Mouse (Mus musculus): ENCODE results near the gene Sox5. TPM values are rescaled to one million over a fixed set of nuclear protein-coding genes. Genes with fewer than 3 reads are reported as not detected.

Sox5 gene
- polyA plus RNA-seq, 1 experiment = 0.85 TPM

DNA sequence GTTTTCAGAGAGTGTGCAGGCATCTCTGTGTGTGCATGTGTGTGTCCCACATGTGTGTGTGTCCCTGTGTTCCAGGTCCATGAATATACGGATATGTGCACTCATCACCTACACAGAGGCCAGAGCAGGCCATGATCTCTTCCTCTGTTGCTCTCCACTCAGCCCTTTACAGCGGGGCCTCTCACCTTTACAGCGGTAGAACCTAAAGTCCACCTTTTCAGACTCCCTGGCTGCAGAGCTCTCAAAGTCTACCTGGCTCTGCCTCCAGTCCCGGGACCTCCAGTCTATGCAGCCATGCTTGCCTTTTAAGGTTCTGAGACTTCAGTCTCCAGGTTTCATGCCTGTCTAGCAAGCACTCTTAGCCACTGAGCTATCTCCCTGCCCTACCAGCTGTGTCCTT lies 26.5 kb downstream of the Sox5 start:
- no peaks in the 10 kb centered on the region for H3K36me3 ChIP-seq (ENCODE audit: control insufficient read depth, insufficient read depth, low read length)
- no peak overlapping the region for H3K4me3 ChIP-seq (ENCODE audit: low read depth, low read length)
- H3K27ac ChIP-seq (ENCODE audit: insufficient read depth, low read depth, low read length) = no peak overlapping the region
- 69% methylated on average over 4 of the region's 4 CpGs for WGBS
- TF ChIP-seq CTCF (IDR thresholded peaks at IDR 0.05; ENCODE audit: extremely low read depth, insufficient read length, insufficient replicate concordance, low read depth, low read length) (no peak), POLR2A (IDR thresholded peaks at IDR 0.05; ENCODE audit: low read depth, low read length) (no peak)
- no peaks in the 10 kb centered on the region; the same call in 1 of the 2 replicates for H3K27me3 ChIP-seq (ENCODE audit: control insufficient read depth, insufficient read depth, low read length)
- H3K4me1 ChIP-seq (ENCODE audit: control insufficient read depth, insufficient read depth, insufficient read length, low read length) = peaks cover 5% of the 10 kb centered on the region; the same call in 1 of the 2 replicates

DNA sequence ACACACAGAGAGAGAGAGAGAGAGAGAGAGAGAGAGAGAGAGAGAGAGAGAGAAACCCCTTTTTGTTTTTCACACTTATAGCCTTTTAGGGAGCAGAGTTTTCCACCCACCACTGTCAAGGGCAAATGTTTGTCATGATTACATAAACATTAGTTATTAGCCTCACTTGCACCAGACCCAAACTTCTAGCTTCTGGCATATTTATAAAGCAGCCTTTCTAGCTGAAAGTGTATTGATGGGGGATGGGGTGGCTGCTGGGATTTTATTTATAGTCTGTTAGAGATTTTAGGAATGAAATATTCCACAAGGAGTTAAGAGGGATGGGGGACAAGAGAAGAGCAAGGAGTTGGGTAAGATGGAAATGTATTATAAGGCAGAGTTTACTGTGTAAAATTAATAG lies 27.4 kb downstream of the Sox5 start:
- TF ChIP-seq CTCF (IDR thresholded peaks at IDR 0.05; ENCODE audit: extremely low read depth, insufficient read length, insufficient replicate concordance, low read depth, low read length) (no peak), POLR2A (IDR thresholded peaks at IDR 0.05; ENCODE audit: low read depth, low read length) (no peak)
- Histone ChIP-seq H3K4me3 (ENCODE audit: low read depth, low read length) (no peak overlapping the region), H3K36me3 (ENCODE audit: control insufficient read depth, insufficient read depth, low read length) (no peaks in the 10 kb centered on the region), H3K4me1 (ENCODE audit: control insufficient read depth, insufficient read depth, insufficient read length, low read length) (peaks cover 3% of the 10 kb centered on the region; the same call in 1 of the 2 replicates), H3K27ac (ENCODE audit: insufficient read depth, low read depth, low read length) (no peak overlapping the region), H3K27me3 (ENCODE audit: control insufficient read depth, insufficient read depth, low read length) (no peaks in the 10 kb centered on the region; the same call in 1 of the 2 replicates)

DNA sequence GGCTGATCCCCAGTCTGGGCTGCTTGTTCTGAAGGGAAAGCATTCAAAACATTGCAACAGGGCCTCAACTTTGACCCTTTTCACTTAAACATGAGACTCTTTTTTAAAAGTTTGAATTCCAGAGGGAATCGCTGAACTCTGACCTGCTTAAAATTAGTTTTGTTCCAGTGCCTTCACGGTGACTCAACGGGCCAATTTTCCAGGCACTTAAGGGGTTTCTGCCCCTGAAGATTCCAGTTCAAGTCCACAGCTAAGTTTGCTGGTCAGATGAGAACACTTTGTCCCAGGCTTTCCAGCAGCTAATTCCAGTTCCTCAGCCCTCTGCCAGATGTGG lies 27.8 kb downstream of the Sox5 start:
- WGBS = 69% methylated on average over 3 of the region's 3 CpGs
- Histone ChIP-seq H3K27ac (ENCODE audit: insufficient read depth, low read depth, low read length) (peak overlapping the region; percentile 9; the same call in 1 of the 2 replicates), H3K27me3 (ENCODE audit: control insufficient read depth, insufficient read depth, low read length) (no peaks in the 10 kb centered on the region; the same call in 1 of the 2 replicates), H3K36me3 (ENCODE audit: control insufficient read depth, insufficient read depth, low read length) (no peaks in the 10 kb centered on the region), H3K4me3 (ENCODE audit: low read depth, low read length) (no peak overlapping the region), H3K4me1 (ENCODE audit: control insufficient read depth, insufficient read depth, insufficient read length, low read length) (peaks cover 2% of the 10 kb centered on the region; the same call in 1 of the 2 replicates)
- TF ChIP-seq CTCF (IDR thresholded peaks at IDR 0.05; ENCODE audit: extremely low read depth, insufficient read length, insufficient replicate concordance, low read depth, low read length) = no peak
- no peak for TF ChIP-seq POLR2A (IDR thresholded peaks at IDR 0.05; ENCODE audit: low read depth, low read length)

DNA sequence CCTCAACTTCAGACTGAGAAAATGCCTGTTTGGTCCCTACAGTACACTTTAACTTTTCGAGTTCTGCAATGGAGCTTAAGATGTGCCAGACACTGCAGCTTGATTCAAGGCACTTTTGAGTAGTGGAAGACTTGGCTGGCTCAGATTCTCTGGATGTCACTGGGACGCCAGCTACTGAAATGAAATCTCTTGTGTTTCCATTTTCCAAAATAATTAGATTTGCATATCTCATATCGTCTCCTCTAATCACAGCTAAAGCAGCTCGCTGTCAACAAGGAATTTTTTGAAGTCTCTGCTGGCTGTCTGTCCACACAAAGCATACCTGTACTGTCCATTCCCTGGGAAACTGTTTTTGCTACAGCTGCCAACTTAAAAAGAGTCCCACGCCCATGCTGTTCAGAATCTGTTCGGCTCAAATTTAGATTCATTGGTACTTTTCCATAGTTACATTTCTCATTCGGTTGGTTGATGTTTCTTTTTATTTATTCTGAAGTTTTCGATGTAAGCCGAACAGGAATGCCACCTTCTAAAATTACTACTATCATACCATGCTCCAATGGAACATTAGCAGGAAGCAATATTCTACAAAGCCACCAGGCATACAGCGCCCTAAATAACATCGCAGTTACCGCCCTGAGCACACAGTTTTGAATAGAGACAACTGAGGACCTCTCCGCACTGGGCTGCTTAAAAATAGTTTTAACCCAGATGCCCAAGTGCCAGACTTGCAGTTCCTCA lies 28.4 kb downstream of the Sox5 start:
- H3K4me3 ChIP-seq (ENCODE audit: low read depth, low read length) = no peak overlapping the region
- no peak for TF ChIP-seq CTCF (IDR thresholded peaks at IDR 0.05; ENCODE audit: extremely low read depth, insufficient read length, insufficient replicate concordance, low read depth, low read length)
- TF ChIP-seq POLR2A (IDR thresholded peaks at IDR 0.05; ENCODE audit: low read depth, low read length) = no peak
- WGBS = 80% methylated on average over 13 of the region's 13 CpGs
- no peaks in the 10 kb centered on the region for H3K36me3 ChIP-seq (ENCODE audit: control insufficient read depth, insufficient read depth, low read length)
- peak overlapping the region; percentile 9; the same call in 1 of the 2 replicates for H3K27ac ChIP-seq (ENCODE audit: insufficient read depth, low read depth, low read length)
- H3K4me1 ChIP-seq (ENCODE audit: control insufficient read depth, insufficient read depth, insufficient read length, low read length) = no peaks in the 10 kb centered on the region
- no peaks in the 10 kb centered on the region; the same call in 1 of the 2 replicates for H3K27me3 ChIP-seq (ENCODE audit: control insufficient read depth, insufficient read depth, low read length)

DNA sequence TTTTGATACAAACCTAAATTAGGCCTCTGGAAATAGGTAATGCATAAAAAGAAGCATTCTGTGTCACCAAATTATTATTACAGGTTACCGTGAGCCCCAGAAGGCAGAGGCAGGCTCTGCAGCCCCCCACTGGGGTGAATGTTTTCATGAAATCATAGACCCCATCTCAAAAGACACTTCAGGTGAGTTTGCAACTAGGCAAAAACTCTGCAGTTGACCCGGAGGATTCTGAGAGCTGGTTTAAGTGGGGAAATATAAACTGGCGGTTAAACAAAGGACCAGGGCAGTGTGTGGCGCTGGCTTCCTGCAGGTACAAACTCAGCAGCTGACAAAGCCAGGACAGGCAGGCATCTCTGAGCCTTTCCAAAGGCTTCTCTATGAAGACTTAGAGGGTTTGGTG lies 30.2 kb downstream of the Sox5 start:
- Histone ChIP-seq H3K4me1 (ENCODE audit: control insufficient read depth, insufficient read depth, insufficient read length, low read length) (no peaks in the 10 kb centered on the region), H3K4me3 (ENCODE audit: low read depth, low read length) (no peak overlapping the region), H3K27me3 (ENCODE audit: control insufficient read depth, insufficient read depth, low read length) (no peaks in the 10 kb centered on the region; the same call in 1 of the 2 replicates), H3K36me3 (ENCODE audit: control insufficient read depth, insufficient read depth, low read length) (no peaks in the 10 kb centered on the region), H3K27ac (ENCODE audit: insufficient read depth, low read depth, low read length) (no peak overlapping the region)
- 91% methylated on average over 4 of the region's 4 CpGs for WGBS
- no peak for TF ChIP-seq POLR2A (IDR thresholded peaks at IDR 0.05; ENCODE audit: low read depth, low read length)

DNA sequence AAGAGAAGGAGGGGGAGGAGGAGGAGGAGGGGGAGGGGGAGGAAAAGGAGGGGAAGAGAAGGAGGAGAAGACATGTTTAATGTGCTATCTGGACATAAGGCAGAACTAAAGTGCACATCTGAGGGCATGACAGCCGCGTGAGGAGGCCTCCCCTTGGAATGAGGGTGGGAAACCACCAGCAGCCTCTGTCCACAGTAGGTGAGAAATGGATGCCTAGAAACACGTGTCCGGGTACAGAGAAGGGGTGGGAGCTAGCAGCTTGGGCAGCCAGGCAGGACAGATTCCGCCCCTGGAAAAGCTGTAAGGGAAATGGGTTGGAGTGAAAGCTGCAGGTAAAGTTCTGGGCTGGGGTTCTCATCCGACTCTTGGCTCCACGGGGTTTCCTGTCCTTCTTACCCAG lies 31.6 kb downstream of the Sox5 start:
- Histone ChIP-seq H3K4me1 (ENCODE audit: control insufficient read depth, insufficient read depth, insufficient read length, low read length) (no peaks in the 10 kb centered on the region), H3K4me3 (ENCODE audit: low read depth, low read length) (no peak overlapping the region), H3K27ac (ENCODE audit: insufficient read depth, low read depth, low read length) (no peak overlapping the region), H3K27me3 (ENCODE audit: control insufficient read depth, insufficient read depth, low read length) (no peaks in the 10 kb centered on the region; the same call in 1 of the 2 replicates), H3K36me3 (ENCODE audit: control insufficient read depth, insufficient read depth, low read length) (no peaks in the 10 kb centered on the region)
- 66% methylated on average over 7 of the region's 7 CpGs for WGBS
- TF ChIP-seq CTCF (IDR thresholded peaks at IDR 0.05; ENCODE audit: extremely low read depth, insufficient read length, insufficient replicate concordance, low read depth, low read length) (no peak), POLR2A (IDR thresholded peaks at IDR 0.05; ENCODE audit: low read depth, low read length) (no peak)

DNA sequence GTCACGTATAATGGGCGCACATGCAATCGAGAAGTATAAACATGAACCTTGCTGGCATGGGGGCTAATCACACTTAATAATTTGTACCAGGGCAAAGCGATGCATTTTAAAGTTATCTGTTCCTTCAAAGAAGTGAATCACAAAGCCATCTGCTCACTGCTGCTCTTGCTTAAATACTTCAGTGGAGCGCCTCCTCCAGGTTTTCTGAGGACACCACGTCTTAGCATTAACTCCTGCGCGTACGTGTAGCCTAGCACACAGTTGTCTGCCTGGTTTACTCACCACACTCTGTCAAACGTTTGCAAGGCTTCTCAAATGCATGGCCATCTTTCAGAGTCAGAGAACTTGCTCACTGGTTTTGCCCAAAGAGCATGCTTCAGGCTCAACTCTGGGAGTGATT lies 35.3 kb downstream of the Sox5 start:
- TF ChIP-seq POLR2A (IDR thresholded peaks at IDR 0.05; ENCODE audit: low read depth, low read length) (no peak), CTCF (IDR thresholded peaks at IDR 0.05; ENCODE audit: extremely low read depth, insufficient read length, insufficient replicate concordance, low read depth, low read length) (no peak)
- H3K27me3 ChIP-seq (ENCODE audit: control insufficient read depth, insufficient read depth, low read length) = no peaks in the 10 kb centered on the region; the same call in 1 of the 2 replicates
- H3K36me3 ChIP-seq (ENCODE audit: control insufficient read depth, insufficient read depth, low read length) = no peaks in the 10 kb centered on the region
- H3K4me1 ChIP-seq (ENCODE audit: control insufficient read depth, insufficient read depth, insufficient read length, low read length) = no peaks in the 10 kb centered on the region
- 89% methylated on average over 10 of the region's 10 CpGs for WGBS
- no peak overlapping the region for H3K4me3 ChIP-seq (ENCODE audit: low read depth, low read length)
- H3K27ac ChIP-seq (ENCODE audit: insufficient read depth, low read depth, low read length) = no peak overlapping the region

Measured in small intestine, adult 2 months (tissue).